Mouse (Mus musculus) kidney, postnatal 4 days (tissue): ENCODE results near the gene Plekhg5.
"Not testable (repeated sequence)": the region's sequence is repeated elsewhere in the genome, so short reads cannot be mapped to it uniquely, and the experiment has no call there.

ENCODE experiments used
- DNase-seq, 2 experiments: peaks; one replicate each; pipeline ENCODE4 v3.0.0; 2021; ENCODE audit warnings: mixed read lengths in 2 of 2

Plekhg5 gene

DNA sequence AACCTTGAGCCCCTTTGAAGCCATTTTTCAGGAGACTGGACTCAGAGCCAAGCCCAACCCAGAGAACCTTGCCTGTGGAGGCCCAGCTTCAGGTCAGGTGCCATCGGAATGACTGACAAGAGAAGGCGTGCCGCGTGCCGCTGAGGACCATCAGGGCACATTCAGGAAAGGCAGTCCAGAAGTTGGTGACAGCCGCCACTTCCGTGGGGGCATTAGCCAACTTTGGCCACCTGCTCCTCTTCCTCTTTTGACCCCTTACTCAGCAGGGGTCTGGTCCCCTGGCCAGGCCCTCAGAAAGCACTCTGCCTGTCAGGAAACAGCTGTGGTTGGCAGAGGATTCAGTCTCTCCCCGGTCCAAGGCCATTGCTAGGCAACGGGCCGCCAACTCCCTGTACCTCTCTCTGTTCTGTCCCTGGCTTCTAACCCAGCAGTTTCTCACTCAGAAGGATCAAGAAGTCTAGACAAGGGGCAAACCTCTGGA is at the start of gene Plekhg5:
TSS of gene Plekhg5 (plus strand) at position 378 of the 481 bp plus-strand sequence.
- DNase-seq = peak in 1 of 2 experiments; percentile 48

GRCm38 (mm10) chr4:152022506-152022905 is 49.8 kb upstream of the Plekhg5 start:
- DNase-seq = no peak

- DNase-seq = no peak
These were observed 47.8 kb upstream of the Plekhg5 start for GRCm38 (mm10) chr4:152024525-152024924.

DNA sequence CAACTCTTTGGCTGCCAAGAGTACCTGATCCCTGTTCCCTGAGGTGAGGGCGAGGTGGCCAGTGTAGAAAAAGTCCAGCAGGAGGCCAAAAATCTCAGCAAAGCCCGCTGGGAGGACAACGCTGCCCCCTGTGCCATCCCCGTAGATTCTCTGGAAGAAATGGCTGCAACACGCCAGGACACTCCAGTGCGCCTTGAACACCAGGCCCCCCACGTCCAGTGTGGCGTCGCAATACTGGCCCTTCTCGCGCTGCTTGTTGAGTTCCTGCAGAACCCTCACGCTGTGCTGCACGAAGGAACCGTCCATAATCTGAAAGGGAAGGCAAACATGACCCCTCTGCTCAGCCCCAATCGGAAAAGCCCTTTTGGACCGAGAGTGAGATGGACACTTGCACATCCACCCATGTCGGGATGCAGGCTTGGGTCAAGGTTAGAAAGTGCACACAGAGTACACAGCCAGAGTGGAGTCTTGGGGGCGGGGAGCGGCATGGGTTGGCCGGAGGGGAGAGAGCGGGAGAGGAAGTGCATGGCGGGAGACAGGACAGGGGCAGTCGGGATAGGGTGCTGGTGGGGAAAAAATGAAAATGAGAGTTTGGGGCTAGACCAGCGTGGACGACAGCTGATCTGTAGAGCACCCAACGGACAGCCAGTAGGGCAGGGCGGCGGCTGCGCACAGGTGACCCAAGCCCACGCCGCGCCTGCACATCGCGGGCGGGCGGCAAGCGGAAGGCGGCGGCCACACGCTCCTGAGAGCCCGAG is 45.4 kb upstream of the Plekhg5 start:
- peak; percentile 60 to 72 for DNase-seq

DNA sequence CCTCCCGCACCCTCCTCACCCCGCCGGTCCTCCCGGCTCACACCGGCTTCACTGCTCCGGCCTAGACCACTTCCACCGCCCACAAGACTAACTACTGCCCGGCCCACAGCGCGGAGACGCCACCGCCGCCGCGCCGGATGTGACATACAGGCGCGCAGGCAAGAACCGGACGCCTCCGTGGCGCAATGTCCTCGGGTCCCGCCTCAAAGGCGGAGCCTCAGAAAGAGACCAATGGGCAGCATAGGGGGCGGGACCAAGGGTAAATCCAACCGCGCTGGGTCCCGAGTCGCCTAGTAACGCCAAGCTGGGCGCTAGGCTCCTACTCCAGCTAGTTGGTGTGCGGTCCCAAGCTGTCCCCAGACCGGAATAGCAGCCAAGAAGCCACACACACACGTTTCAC is 44.8 kb upstream of the Plekhg5 start, which contains the start of gene Zbtb48:
TSS of gene Zbtb48 (minus strand) at position 148 of the 400 bp plus-strand sequence.
- peak; percentile 96 to 98 for DNase-seq

GRCm38 (mm10) chr4:152028456-152028855 is 43.8 kb upstream of the Plekhg5 start:
- DNase-seq = no peak

DNA sequence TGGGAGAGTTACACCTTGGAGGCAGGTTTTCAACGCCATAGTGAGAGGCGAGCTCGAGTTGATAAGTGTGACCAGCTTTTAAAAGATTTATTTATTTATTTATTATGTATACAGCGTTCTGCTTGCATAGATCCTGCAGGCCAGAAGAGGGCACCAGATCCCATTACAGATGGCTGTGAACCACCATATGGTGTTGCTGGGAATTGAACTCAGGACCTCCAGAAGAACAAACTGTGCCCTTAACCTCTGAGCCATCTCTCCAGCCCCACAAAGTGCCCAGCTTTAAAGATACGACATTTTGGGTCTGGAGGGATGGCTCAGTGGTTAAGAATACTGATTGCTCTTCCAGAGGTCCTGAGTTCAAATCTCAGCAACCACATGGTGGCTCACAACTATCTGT is 43.2 kb upstream of the Plekhg5 start:
- DNase-seq = peak; percentile 52

- DNase-seq = peak in 1 of 2 experiments; percentile 56
These were observed 42.3 kb upstream of the Plekhg5 start for GRCm38 (mm10) chr4:152029997-152030396.

- DNase-seq = no peak
These were observed 39.4 kb upstream of the Plekhg5 start for GRCm38 (mm10) chr4:152032922-152033321.

GRCm38 (mm10) chr4:152036464-152036863 is 35.8 kb upstream of the Plekhg5 start:
- DNase-seq = not testable (repeated sequence)

DNA sequence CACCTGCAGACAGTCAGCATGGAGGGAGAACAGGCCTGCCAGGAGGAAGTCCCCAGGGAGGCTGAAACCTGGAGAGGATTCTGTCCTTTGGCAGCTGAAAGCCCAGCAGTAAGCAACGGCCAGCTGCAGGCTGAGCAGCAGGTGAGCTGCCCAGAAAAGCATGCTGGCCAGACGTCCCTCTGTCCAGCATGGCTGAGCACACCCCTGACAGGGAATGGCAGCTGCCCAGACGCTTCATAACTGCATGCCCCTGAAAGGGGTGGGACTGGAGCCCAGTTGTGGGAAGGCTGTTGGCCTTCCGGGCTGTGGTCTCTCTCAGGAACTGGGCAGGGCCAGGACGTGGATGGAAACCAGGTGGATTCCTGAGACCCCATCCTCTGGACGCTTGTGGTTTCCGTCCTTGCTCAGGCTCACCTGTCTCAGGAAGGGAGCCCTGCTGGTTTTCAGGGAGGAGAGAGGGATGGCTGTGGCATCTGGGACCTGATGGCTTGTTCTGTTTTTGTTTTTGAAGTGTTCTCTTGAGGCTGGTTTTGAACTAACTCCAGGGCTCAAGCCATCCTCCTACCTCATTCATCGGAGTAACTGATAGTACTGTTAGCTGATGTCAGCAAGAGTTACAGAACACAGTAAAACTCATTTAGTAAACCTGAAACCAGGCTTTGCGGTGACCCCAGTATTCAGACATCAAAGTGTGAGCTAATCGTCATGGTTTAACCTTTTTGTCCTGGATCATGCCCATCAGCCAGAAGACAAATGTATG is 33.9 kb upstream of the Plekhg5 start, which contains the start of gene Tas1r1:
TSS of gene Tas1r1 (minus strand) at position 344 of the 760 bp plus-strand sequence.
- no peak for DNase-seq

GRCm38 (mm10) chr4:152038985-152039830 is 33.1 kb upstream of the Plekhg5 start, which contains the start of gene Nol9:
TSS of gene Nol9 (plus strand) at chr4:152039321.
- DNase-seq = peak; percentile 95 to 97

GRCm38 (mm10) chr4:152039831-152040310 is 32.4 kb upstream of the Plekhg5 start:
- peak in 1 of 2 experiments; percentile 37 for DNase-seq

- DNase-seq = peak; percentile 16 to 35
These were observed 30.2 kb upstream of the Plekhg5 start for GRCm38 (mm10) chr4:152041924-152042641.

- no peak for DNase-seq
These were observed 29.1 kb upstream of the Plekhg5 start for GRCm38 (mm10) chr4:152043171-152043570.

DNA sequence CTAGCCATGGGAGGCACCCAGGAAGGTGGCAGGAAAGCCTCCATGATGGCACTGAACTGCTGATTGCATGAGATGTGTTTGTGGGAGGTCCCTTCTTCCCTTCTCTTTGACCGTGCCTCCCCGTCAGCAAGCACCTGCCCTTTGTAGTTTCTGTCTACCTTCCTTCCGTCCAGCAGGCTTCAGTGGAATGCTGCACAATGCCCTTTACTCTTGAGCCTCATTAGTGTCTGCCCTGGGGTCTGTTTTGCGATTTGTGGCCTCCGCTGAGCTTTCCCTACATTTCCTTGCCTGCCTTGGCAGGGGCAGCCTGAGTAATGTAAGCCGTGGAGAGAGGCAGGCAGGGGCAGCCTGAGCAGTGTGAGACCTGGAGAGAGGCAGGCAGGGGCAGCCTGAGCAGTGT is 27.7 kb upstream of the Plekhg5 start:
- DNase-seq = peak in 1 of 2 experiments; percentile 38

DNA sequence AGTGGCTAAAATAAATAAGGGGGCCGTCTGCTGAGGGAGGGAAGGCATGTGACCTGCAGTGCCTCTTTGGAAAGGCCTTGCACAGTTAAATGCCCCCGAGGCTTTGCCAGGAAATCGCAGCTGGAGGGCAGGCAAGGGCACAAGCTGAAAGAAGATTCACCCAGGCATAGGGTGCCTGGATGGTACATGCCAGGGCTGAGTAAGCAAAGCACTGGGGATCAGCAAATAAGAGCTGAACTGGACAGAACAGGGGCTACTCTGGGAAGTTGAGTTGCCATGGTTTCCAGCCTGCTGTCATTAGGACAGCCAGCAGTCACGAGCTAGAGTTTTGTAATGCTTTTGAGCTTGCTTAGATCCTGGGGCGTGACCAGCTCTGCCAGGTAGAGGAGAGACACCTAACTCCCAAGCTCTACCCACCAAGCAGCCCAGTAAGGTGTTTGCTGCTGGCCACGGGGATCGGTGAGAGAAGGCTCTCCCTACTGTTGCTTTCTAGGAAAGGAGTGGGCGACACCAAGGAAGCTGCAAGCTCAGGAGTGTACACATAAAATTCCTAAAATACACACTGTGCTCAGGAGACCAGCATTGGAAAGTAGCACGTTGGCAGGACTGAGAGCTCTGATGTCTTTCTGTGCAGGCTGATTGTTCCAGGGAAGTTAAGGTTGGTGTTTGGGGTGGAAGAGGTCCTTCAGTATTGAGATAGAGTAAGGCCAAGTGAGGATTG is 9.7 kb upstream of the Plekhg5 start:
- peak; percentile 41 to 56 for DNase-seq

DNA sequence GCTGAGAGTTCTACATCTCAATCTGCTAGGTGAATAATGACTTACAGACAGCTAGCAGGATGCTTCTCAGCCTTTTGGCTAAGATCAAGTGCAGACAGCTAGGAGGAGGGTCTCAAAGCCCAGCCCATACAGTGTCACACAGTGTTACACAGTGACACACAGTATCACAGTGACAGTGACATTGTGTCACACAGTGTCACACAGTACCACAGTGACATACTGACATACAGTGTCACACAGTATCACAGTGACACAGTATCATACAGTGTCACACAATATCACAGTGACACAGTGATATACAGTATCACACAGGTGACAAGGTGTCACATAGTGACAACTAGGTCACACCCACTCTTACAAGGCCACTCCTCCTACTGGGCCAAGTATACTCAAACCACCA is 5.0 kb upstream of the Plekhg5 start:
- DNase-seq = no peak

DNA sequence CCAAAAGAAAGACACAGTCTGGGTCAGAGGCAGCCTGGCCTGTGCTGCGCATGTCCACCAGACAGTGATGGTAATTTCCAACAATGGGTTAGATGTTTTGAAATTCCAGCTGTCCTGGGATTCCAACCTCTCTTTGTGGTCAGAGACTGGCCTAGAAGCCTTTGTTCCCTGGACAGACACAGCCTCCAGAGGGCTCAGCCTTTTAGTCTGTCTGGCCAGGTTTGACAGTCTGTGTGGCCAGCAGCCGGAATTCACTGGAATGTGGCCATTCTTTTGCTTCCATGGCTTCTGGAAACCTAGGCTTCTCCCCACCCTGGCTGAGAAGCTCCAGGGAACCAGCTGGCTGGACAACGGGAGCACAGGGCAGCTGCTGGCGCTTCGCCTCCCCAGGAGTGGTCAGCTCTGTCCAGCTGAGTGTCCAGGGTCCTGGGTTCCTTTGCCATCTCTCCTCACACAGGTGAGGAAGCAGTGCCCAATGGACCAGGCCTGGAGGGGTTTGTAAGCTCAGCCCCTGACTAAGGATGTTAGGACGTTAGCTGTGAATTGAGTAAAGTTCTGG is 4.1 kb upstream of the Plekhg5 start:
- no peak for DNase-seq

DNA sequence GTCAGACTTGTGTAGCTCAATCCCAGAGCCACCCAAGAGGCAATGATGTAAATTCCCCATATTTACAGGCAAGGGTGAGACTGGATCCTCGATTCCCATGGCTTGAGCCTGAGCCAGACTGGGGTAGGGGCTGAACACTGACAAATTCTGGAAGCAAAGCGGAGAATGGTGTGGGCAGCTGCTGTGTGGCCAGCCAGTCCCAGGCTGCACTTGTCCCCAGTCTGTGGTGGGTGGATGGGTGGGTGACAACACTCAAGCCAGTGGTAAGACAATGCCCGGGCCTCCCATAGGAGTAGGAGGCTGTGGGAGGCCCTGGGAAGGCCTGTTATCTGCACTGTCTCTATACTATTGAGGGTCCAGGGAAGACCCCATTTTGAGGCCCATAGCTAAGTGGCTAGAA is 3.1 kb upstream of the Plekhg5 start:
- DNase-seq = no peak
